Mouse (Mus musculus) embryonic fibroblast, embryonic 13.5 days (primary cell): ENCODE data around the gene Gpr156.

Experiments
- CTCF ChIP-seq: IDR thresholded peaks from 2 replicates; pipeline ENCODE4 v1.5.1; 2011; ENCODE audit warnings: mild to moderate bottlenecking, control low read depth, low read length, moderate library complexity, borderline replicate concordance; ENCODE audit not compliant: insufficient read depth
- POLR2A ChIP-seq: IDR thresholded peaks from 2 replicates; pipeline ENCODE4 v1.6.1; 2011; ENCODE audit warnings: low read depth, mild to moderate bottlenecking, control low read depth, low read length, moderate library complexity

- TF ChIP-seq CTCF (no peak), POLR2A (no peak)
These were observed 9.8 kb upstream of the Gpr156 start for GRCm38 (mm10) chr16:37906456-37906855.
